Mouse (Mus musculus): ENCODE measurements around the gene Thsd1.

GRCm38 (mm10) chr8:22199481-22199880, 27.6 kb upstream of the Thsd1 start:
- TF ChIP-seq GATA1 (IDR thresholded peaks at IDR 0.05; ENCODE audit: borderline replicate concordance, low read length): no peak
- no peak for TF ChIP-seq FLI1 (IDR thresholded peaks at IDR 0.05; ENCODE audit: low read length)

Data from megakaryocyte, embryonic 14.5 days (primary cell).